Mouse (Mus musculus): ENCODE measurements around the gene Plekho1.

Gene Plekho1

GRCm38 (mm10) chr3:96008463-96008862, 12.7 kb upstream of the Plekho1 start:
- DNase-seq (ENCODE audit: low spot score) = no peak

GRCm38 (mm10) chr3:96001560-96001959, 5.8 kb upstream of the Plekho1 start:
- DNase-seq (ENCODE audit: low spot score) = no peak

GRCm38 (mm10) chr3:96000921-96001501, 5.2 kb upstream of the Plekho1 start:
- DNase-seq (ENCODE audit: low spot score) = no peak

- no peak for DNase-seq (ENCODE audit: low spot score)
Observed at GRCm38 (mm10) chr3:96000080-96000632, 4.4 kb upstream of the Plekho1 start.

GRCm38 (mm10) chr3:95999308-96000079, 3.7 kb upstream of the Plekho1 start:
- no peak for DNase-seq (ENCODE audit: low spot score)

- no peak for DNase-seq (ENCODE audit: low spot score)
Observed at GRCm38 (mm10) chr3:95997203-95997721, 1.5 kb upstream of the Plekho1 start.

GRCm38 (mm10) chr3:95996451-95997073, 761 bp upstream of the Plekho1 start:
- DNase-seq (ENCODE audit: low spot score) = no peak

- no peak for DNase-seq (ENCODE audit: low spot score)
Observed at GRCm38 (mm10) chr3:95994975-95995801, 613 bp downstream of the Plekho1 start.

GRCm38 (mm10) chr3:95994381-95994846, 1.4 kb downstream of the Plekho1 start:
- no peak for DNase-seq (ENCODE audit: low spot score)

- no peak for DNase-seq (ENCODE audit: low spot score)
Observed at GRCm38 (mm10) chr3:95993881-95994280, 1.9 kb downstream of the Plekho1 start.

GRCm38 (mm10) chr3:95992990-95993603, 2.7 kb downstream of the Plekho1 start:
- no peak for DNase-seq (ENCODE audit: low spot score)

GRCm38 (mm10) chr3:95990413-95990941, 5.3 kb downstream of the Plekho1 start:
- DNase-seq (ENCODE audit: low spot score) = no peak

- DNase-seq (ENCODE audit: low spot score) = no peak
Observed at GRCm38 (mm10) chr3:95988969-95989368, 6.8 kb downstream of the Plekho1 start.

- no peak for DNase-seq (ENCODE audit: low spot score)
Observed at GRCm38 (mm10) chr3:95988138-95988537, 7.7 kb downstream of the Plekho1 start.

- no peak for DNase-seq (ENCODE audit: low spot score)
Observed at GRCm38 (mm10) chr3:95987386-95988110, 8.3 kb downstream of the Plekho1 start.

GRCm38 (mm10) chr3:95986984-95987383, 8.8 kb downstream of the Plekho1 start:
- no peak for DNase-seq (ENCODE audit: low spot score)

GRCm38 (mm10) chr3:95986001-95986622, 9.7 kb downstream of the Plekho1 start:
- no peak for DNase-seq (ENCODE audit: low spot score)

- DNase-seq (ENCODE audit: low spot score) = no peak
Observed at GRCm38 (mm10) chr3:95985209-95986000, 10.4 kb downstream of the Plekho1 start.

- no peak for DNase-seq (ENCODE audit: low spot score)
Observed at GRCm38 (mm10) chr3:95982129-95982528, 13.7 kb downstream of the Plekho1 start.
